Mouse (Mus musculus) midbrain, postnatal 0 days (tissue): ENCODE measurements around the gene Camkk2. TPM values are rescaled to one million over a fixed set of nuclear protein-coding genes. Genes with fewer than 3 reads are reported as not detected.

Experiments used
- ATAC-seq: fragments of 200-750 bp; cut with Nextera tagmentation; 2 replicates; pipeline ENCODE4 v1.8.0; 2017; ENCODE audit warnings: moderate number of reproducible peaks, mild to moderate bottlenecking, moderate TSS enrichment, moderate library complexity; ENCODE audit not compliant: low FRiP score
- DNase-seq: peaks from one replicate; pipeline ENCODE4 v3.0.0-alpha.2; 2015; ENCODE audit warnings: low spot score
- H3K27ac ChIP-seq: fragments of 300-500 bp; sonication (generic); 2 replicates; pipeline ENCODE4 v1.5.1; 2014; ENCODE audit warnings: low read depth, mild to moderate bottlenecking, low read length, mixed read lengths
- H3K27me3 ChIP-seq: fragments of 300-500 bp; sonication (generic); 2 replicates; pipeline ENCODE4 v1.6.1; 2014; ENCODE audit warnings: low read length, control low read depth, mixed read lengths; ENCODE audit not compliant: insufficient read depth
- H3K36me3 ChIP-seq: fragments of 300-500 bp; sonication (generic); 2 replicates; pipeline ENCODE4 v1.6.1; 2014; ENCODE audit warnings: low read length, control low read depth, mixed read lengths; ENCODE audit not compliant: insufficient read depth
- H3K4me1 ChIP-seq: fragments of 300-500 bp; sonication (generic); 2 replicates; pipeline ENCODE4 v1.6.1; 2014; ENCODE audit warnings: mild to moderate bottlenecking, control low read depth, antibody characterized with exemption, low read length, mixed read lengths; ENCODE audit not compliant: insufficient read depth
- H3K4me2 ChIP-seq: fragments of 300-500 bp; sonication (generic); 2 replicates; pipeline ENCODE4 v1.6.1; 2014; ENCODE audit warnings: low read depth, mild to moderate bottlenecking, low read length, mixed read lengths; ENCODE audit not compliant: poor library complexity, severe bottlenecking
- H3K4me3 ChIP-seq: fragments of 300-500 bp; sonication (generic); 2 replicates; pipeline ENCODE4 v1.5.1; 2014; ENCODE audit warnings: low read depth, mild to moderate bottlenecking, low read length, moderate library complexity
- H3K9ac ChIP-seq: fragments of 300-500 bp; sonication (generic); replicated peaks from 2 replicates; pipeline ENCODE4 v1.6.1; 2014; ENCODE audit warnings: mild to moderate bottlenecking, low read length, moderate library complexity, mixed read lengths; ENCODE audit not compliant: poor library complexity, severe bottlenecking
- H3K9me3 ChIP-seq: fragments of 300-500 bp; sonication (generic); 2 replicates; pipeline ENCODE4 v1.6.1; 2016; ENCODE audit warnings: low read length, control low read depth
- CTCF ChIP-seq: IDR thresholded peaks from 2 replicates; pipeline ENCODE4 v1.5.1; 2016; ENCODE audit warnings: antibody characterized with exemption, mild to moderate bottlenecking
- WGBS: fragments of 180-500 bp; shearing (Covaris S2); extraction: QIAGEN DNeasy Blood & Tissue Kit; methylation state at CpG from one replicate; pipeline ENCODE4 v1.1.7; 2014; 5-methylcytosine and 5-hydroxymethylcytosine counted together
- polyA plus RNA-seq: library from polyadenylated mRNA; unstranded; fragments of >200 nt; fragmentation: Nextera tagmentation; extraction: Ambion mirVana; gene quantifications from 2 replicates; pipeline ENCODE4 v1.2.1, GENCODE M21; 2015
- total RNA-seq: library from RNA; depleted of rRNA; stranded (reverse); fragments of >200 nt; gene quantifications from 2 replicates; pipeline ENCODE4 v1.2.3, GENCODE M21; 2014

Camkk2 gene
- total and polyA plus RNA-seq, 2 experiments from 2014 or later = 66.8 to 70.5 TPM

DNA sequence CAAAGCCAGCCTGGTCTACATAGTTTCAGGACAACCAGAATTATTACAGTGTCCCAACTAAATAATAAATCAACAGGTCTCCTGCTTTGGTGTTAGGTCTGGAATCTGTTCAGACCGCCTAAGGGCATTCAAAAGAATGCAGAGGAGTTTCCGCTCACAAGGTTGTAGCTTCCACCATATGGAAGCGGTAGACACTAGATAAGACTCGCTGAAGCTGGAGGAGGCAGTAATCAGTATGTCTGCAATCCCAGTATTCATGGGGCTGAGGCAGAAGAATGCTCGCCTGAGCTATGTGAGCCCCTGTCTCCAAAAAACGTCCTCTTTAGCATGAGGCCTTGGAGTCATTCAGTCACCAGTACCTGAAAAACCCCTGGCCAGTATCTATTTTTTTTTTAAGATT is 70.4 kb downstream of the Camkk2 start:
- DNase-seq = no peak
- H3K4me2 ChIP-seq = no peak overlapping the region
- peaks cover 3% of the 10 kb centered on the region; the same call in 1 of the 2 replicates for H3K4me1 ChIP-seq
- no peaks in the 10 kb centered on the region for H3K27me3 ChIP-seq
- H3K36me3 ChIP-seq = no peaks in the 10 kb centered on the region
- H3K9ac ChIP-seq = no peak overlapping the region
- peak overlapping the region; percentile 12; the same call in 1 of the 2 replicates for H3K27ac ChIP-seq
- no peak for ATAC-seq
- H3K4me3 ChIP-seq = no peak overlapping the region
- no peaks in the 10 kb centered on the region for H3K9me3 ChIP-seq
- TF ChIP-seq CTCF = no peak
- whole genome bisulfite sequencing = 90% methylated on average over 6 of the region's 6 CpGs

DNA sequence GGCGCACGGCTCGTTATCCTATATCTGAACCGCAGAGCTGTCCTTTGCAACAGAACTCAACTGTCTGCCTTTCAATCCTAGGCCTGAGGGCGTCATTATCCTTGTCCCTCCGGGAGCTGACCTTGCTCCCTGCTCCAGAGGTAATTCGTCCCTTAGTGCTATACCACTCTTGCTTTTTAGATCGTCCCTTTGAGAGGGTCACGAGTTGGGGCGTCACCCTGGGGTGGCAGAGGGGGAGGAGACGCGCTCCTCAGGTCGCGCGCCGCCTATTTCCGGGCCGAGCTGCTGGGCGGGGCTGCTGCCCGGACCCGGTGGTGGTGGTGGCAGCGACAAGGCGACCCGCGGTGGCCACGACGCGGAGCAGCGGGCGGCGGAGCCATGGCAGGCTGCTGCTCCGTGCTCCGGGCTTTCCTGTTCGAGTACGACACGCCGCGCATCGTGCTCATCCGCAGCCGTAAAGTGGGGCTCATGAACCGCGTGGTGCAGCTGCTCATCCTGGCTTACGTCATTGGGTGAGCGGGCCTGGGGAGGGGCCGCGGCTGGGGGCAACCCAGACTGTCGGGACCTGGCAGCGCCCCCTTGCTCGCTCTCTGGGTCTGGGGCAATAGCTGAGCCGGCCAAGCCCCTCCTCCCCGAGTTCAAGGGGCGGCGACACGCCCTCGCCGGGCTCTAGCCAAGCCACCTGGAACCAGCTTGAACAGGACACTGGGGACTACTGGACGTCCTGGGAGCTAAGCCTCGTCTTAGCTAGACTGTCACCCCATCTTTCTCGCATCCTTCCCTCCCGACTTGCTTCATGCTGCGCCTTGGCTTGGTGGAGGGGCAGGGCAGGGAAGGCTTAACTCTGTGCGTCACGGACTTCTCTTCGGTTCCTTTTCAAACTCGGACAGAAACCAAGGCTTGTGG is 71.7 kb downstream of the Camkk2 start, which contains the start of gene P2rx4:
Gene P2rx4 (plus strand): TSS at position 269 of the 906 bp plus-strand sequence.
- peak; percentile 95 for ATAC-seq
- DNase-seq = peak; percentile 92
- TF ChIP-seq CTCF = peak; percentile 53
- Histone ChIP-seq H3K9me3 (no peaks in the 10 kb centered on the region), H3K9ac (peak within 1 kb of the TSS; percentile 90), H3K4me3 (peak within 1 kb of the TSS; percentile 55), H3K4me1 (peaks cover 3% of the 10 kb centered on the region; the same call in 1 of the 2 replicates), H3K27ac (peak within 1 kb of the TSS; percentile 93), H3K36me3 (no peaks in the 10 kb centered on the region), H3K4me2 (peak within 1 kb of the TSS; percentile 82), H3K27me3 (no peaks in the 10 kb centered on the region)
- WGBS = under 1% methylated on average over 66 of the region's 66 CpGs

DNA sequence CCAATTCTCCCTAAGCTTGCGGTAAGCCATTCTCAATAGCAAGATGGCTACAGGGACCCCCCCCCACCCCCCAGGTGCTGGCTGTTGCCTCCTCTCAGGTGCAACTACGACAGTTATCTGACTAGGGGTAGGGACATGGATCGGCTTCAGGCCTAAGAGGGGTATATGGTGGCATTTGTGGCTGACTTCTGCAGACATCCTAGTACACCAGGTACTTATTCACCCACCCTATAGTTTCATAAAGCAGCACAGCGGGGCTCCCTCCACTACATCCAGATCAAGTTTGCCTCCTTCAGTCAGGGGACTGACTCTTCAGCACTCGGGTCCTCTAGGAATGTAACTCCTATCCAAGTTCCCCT is 72.3 kb downstream of the Camkk2 start:
- ATAC-seq = peak; percentile 19; the same call in 1 of the 2 replicates
- Histone ChIP-seq H3K9ac (peak overlapping the region; percentile 90), H3K27ac (peak overlapping the region; percentile 93), H3K9me3 (no peaks in the 10 kb centered on the region), H3K4me1 (peaks cover 3% of the 10 kb centered on the region; the same call in 1 of the 2 replicates), H3K27me3 (no peaks in the 10 kb centered on the region), H3K36me3 (no peaks in the 10 kb centered on the region), H3K4me2 (peak overlapping the region; percentile 82), H3K4me3 (peak overlapping the region; percentile 55)
- DNase-seq = no peak
- WGBS = 36% methylated on average over 5 of the region's 5 CpGs
- no peak for TF ChIP-seq CTCF

DNA sequence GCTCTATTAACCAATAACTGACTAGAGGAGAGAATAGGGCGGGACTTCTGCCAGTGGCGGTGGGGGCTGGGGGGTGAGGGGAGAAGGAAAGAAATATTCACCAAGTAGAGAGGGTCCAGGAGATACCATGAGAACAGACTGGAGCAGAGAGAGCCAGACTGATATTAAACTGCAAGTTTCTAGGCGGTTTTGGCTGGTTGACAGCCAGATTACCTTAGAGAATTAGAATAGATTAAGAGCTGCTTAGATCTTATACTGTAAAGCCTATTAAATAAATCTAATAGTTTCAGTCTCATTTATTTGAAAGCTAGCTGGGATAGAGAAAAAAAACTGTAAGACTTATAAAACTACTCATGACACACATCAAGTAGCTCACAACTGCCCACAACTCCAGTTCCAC is 74.0 kb downstream of the Camkk2 start:
- H3K9ac ChIP-seq = no peak overlapping the region
- TF ChIP-seq CTCF = no peak
- peak; percentile 38 for DNase-seq

DNA sequence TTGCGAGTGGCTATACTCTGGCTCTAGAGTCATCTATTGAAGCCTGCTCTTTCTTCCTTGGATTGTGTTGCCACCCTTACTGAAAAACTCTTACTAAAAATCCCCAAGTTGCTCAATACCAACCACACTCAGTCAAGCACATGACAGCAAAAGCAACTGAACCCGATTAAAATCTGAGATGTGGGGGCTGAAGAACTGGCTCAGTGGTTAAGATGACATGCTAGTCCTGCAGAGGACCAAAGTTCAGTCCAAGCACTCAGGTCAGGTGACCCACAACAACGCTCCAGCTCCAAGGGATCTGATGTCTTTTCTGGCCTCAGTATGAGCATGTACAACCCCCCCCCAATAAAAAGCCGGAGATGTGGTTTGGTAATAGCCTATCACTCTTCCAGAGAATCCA is 74.6 kb downstream of the Camkk2 start:
- TF ChIP-seq CTCF = no peak
- Histone ChIP-seq H3K4me3 (no peak overlapping the region), H3K9me3 (no peaks in the 10 kb centered on the region), H3K36me3 (no peaks in the 10 kb centered on the region), H3K27ac (no peak overlapping the region), H3K27me3 (no peaks in the 10 kb centered on the region), H3K4me1 (peaks cover 3% of the 10 kb centered on the region; the same call in 1 of the 2 replicates), H3K4me2 (no peak overlapping the region), H3K9ac (no peak overlapping the region)
- WGBS = 85% methylated on average over 4 of the region's 4 CpGs
- ATAC-seq (no peak), DNase-seq (no peak)

More for the DNA sequence above, 74.0 kb downstream of the Camkk2 start:
- Histone ChIP-seq H3K27me3 (no peaks in the 10 kb centered on the region), H3K27ac (no peak overlapping the region), H3K36me3 (no peaks in the 10 kb centered on the region), H3K4me2 (no peak overlapping the region), H3K4me3 (no peak overlapping the region), H3K9me3 (no peaks in the 10 kb centered on the region), H3K4me1 (peaks cover 3% of the 10 kb centered on the region; the same call in 1 of the 2 replicates)
- ATAC-seq = no peak
- 67% methylated on average over 3 of the region's 3 CpGs for WGBS

GRCm38 (mm10) chr5:122703574-122703973 is 75.6 kb downstream of the Camkk2 start:
- DNase-seq (no peak), ATAC-seq (no peak)
- Histone ChIP-seq H3K27me3 (no peaks in the 10 kb centered on the region), H3K4me1 (peaks cover 3% of the 10 kb centered on the region; the same call in 1 of the 2 replicates), H3K27ac (no peak overlapping the region), H3K9me3 (no peaks in the 10 kb centered on the region), H3K9ac (no peak overlapping the region), H3K4me2 (no peak overlapping the region), H3K36me3 (no peaks in the 10 kb centered on the region), H3K4me3 (no peak overlapping the region)
- 93% methylated on average over 2 of the region's 2 CpGs for WGBS
- TF ChIP-seq CTCF = no peak
